Mouse (Mus musculus) Muller cell, postnatal 12 days (primary cell): ENCODE measurements at regions not wholly inside any gene's neighbourhood (a gene's known extent, or its start where the extent isn't known, plus 50 kb on each side); places are given as distances from the start of the nearest gene placed in this dataset.
"Not testable (repeated sequence)": the region's sequence is repeated elsewhere in the genome, so short reads cannot be mapped to it uniquely, and the experiment has no call there.

ENCODE experiments used
- DNase-seq: peaks from one replicate; pipeline ENCODE4 v3.0.0-alpha.2; 2015; ENCODE audit errors: inconsistent ontology term

DNA sequence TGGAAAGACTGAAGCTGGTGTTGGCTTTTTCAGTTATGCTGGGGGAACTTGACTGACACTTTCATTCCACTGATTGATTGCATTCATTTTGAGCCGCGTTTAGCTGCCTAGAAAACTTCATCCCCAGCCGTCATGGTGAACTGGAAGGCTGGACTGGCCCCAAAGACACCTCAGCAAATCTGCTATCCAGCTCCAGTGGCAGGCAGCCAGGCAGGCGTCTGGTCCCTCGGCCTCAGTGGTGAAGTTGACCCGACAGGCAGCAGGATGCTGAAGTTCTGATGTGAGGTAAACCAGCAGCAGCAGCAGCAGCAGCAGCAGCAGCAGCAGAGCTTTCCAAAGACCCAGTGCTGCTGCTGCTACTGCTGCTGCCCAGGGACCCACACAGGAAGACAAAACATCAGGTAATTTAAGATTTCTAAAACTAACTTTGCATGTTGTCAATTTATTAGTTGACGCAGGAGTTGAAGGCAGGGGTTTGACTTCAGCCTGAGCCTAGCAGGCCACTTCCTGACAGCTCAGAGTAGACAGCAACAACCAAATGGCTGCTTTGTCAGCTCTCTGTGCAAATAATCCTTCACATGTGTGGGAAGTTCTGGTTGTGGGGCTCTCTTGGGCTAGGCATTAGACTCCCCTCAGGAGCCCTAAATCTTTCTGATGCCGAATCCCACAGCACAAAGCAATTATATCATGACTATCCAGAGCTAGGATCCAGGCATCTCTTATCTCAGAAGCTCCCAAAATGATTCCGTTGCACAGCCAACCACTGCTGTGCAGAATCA lies 200.4 kb upstream of the Nhs start:
- peak; percentile 22 for DNase-seq

DNA sequence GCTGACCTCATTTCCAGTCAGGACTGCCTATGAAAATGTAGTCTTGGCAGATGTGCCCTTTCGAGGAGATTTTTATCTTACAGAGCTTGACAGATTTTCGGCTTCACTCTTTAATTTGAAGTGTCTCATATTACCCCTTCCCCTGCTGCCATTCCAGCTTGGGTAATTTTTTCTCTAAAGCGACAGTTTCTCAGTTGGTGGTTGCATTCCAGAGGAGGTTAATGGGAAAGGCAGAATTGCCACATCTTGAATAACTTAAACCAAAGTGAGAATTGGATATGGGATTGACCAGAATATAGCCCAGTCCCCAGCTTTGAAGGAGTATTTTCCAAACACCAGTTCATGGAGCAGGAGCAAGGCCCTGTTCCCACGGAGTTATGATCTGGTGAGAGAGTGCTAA lies 188.8 kb upstream of the Nhs start:
- DNase-seq: peak; percentile 23

GRCm38 (mm10) chrX:162347886-162348285 lies 188.4 kb upstream of the Nhs start:
- no peak for DNase-seq

DNA sequence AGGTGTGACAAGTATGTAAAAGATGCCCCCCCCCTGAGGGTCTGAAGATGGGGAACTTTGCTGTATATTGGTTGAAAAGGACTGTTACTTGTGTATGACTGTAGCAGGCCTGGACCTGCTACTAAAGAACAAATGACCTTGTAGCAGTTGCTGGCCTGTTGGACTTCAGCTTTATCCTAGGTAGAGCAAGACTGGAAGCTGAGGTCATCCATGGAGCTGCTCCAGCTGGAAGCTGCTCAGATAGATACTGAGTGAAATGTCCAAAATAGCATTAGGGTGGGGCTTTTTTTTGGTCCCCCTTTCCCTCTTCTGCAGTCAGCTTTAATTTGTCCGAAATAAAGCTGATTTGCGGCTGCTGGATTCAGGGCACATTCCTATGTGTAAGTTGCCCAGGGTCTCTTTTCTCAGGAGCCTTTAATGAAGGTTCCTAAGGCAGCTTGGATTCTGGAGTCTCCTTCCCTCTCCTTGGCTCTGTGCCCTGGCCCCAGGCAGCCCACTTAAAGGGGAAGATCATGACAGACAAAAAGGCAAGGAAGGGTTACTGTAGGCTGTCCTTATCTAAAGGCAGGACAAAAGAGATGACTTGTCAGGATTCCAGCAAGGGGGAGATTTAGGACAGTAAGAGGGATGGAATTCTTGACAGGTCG lies 186.1 kb upstream of the Nhs start:
- peak; percentile 68 for DNase-seq

- DNase-seq: no peak
These were observed 172.6 kb upstream of the Nhs start for GRCm38 (mm10) chrX:162332121-162332520.

GRCm38 (mm10) chrX:162307646-162308045 lies 148.1 kb upstream of the Nhs start:
- no peak for DNase-seq

DNA sequence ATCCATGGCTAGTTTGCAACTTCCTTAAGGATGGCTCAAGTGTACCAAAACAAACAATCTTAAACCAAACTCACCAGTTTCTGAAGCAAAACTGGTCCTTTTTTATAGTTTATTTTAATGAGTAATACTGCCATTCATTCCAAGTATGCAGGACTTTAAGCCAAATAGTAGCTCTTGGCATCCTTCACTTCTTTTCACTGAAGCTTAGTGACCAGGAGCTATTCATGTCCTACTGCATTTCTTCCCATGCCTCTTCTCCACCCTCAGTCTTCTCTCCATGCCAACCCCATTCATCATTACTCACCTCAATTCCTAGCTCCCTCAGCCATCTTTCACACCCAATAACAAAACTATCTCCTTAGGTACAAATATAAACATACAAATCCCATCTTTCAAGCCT lies 144.6 kb upstream of the Nhs start:
- peak; percentile 66 for DNase-seq

DNA sequence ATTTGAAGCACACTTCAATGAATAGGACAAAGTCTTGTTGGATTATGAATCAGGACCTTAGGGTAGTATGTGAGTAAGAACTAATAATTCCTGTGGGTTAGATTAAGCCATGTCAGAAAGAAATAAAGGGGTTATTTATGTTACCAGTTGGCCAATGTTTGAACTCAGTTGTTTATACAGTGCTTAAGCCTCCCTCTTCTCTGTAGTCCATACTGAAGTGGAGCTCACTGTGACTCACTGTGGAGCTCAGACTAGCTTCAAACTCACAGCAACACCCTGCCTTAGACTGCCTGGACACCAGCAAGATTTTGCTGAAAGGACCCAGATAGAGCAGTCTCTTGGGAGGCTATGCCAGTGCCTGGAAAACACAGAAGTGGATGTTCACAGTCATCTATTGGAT lies 143.3 kb upstream of the Nhs start:
- DNase-seq: no peak

- DNase-seq: no peak
These were observed 131.7 kb upstream of the Nhs start for GRCm38 (mm10) chrX:162291234-162291633.

DNA sequence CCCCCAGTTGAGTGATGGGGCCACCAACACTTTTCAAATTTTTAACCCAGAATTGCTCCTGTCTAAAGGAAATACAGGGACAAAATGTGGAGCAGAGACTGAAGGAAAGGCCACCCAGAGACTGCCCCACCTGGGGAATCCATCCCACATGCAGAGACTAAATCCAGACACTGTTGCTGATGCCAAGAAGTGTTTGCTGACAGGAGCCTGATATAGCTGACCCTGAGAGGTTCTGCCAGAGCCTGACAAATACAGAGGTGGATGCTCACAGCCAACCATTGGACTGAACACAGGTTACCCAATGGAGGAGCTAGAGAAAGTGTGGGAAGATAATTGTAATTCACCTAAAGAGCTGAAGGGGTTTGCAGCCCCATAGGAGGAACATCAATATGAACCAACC lies 126.6 kb upstream of the Nhs start:
- not testable (repeated sequence) for DNase-seq

DNA sequence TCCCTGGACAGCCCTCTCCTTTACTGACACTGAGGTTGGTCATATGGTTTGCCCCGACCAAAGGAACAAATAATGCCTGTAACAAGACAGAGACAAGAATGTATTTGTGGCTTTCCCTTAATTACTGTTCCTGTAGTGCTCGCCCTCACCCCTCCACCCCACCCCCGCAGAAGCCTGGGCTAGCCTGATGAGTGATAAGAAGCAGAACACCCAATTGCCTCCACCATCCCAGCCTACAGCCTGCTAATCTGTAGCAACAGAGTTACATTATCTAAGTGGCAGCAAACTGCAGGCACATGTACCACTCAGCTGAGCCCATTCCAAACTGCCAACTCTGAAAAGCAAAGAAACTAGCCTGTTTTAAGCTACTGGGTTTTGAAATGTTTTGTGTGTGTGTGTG lies 124.7 kb upstream of the Nhs start:
- DNase-seq: no peak

DNA sequence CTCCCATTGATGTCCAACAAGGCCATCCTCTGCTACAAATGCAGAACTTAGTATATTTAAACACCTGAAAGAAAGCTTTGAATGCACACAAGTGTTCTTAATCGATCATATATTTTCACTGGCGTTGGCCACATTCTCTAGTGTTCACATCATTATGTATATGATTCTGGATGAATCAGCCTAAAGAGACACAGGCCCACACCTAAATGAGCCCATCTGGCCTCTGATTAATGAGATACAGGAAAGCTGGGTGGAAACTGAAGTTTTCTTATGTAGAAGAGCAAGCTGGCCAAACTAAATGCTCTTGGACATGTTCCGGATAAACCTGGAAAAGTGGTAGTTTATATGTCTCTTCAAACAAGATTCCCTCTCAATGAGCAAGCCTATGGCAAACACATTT lies 123.2 kb upstream of the Nhs start:
- DNase-seq: no peak

GRCm38 (mm10) chrX:162278834-162279708 lies 119.5 kb upstream of the Nhs start:
- DNase-seq: peak; percentile 23

GRCm38 (mm10) chrX:162274581-162274980 lies 115.1 kb upstream of the Nhs start:
- DNase-seq: no peak

- DNase-seq: no peak
These were observed 111.7 kb upstream of the Nhs start for GRCm38 (mm10) chrX:162271189-162271588.

DNA sequence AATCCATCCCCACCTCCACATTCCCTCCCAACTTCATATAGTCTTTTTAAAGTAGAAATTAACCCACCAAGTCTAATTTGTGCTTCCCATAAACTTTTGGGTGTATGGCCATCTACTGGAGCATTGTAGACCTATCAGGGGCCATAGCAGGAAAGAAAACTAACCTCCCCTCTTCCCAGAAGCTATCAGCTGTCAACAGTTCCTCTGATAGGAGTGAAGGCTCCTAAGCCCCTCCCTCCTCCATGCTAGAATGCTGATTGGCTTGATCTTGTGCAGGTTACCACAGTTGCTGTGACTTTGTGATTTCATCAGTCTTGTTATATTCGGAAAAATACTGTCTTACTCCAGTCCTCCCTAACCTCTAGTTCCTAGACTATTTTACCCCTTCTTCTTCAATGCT lies 109.4 kb upstream of the Nhs start:
- no peak for DNase-seq

DNA sequence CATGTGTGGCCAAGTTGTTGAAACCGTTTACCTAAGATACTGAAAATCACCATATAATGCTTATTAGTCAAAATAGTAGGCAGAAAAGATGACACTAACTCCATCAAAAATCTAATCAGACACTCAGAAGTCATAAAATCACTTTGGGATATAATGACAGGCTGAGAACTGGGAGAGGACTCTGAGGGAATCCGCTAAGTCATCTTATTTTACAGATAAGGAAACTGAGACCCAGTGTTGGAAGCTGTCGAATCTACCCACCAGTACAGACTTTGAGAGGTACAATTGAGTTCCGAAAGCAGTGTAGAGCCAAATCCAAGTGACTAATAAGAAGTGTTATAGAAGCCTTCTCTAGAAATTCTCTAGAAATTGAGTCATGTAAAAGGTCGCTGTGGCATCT lies 108.6 kb upstream of the Nhs start:
- no peak for DNase-seq

- peak; percentile 76 for DNase-seq
These were observed 108.1 kb upstream of the Nhs start for GRCm38 (mm10) chrX:162267679-162268078.

- DNase-seq: peak; percentile 89
These were observed 107.2 kb upstream of the Nhs start for GRCm38 (mm10) chrX:162266769-162267168.

DNA sequence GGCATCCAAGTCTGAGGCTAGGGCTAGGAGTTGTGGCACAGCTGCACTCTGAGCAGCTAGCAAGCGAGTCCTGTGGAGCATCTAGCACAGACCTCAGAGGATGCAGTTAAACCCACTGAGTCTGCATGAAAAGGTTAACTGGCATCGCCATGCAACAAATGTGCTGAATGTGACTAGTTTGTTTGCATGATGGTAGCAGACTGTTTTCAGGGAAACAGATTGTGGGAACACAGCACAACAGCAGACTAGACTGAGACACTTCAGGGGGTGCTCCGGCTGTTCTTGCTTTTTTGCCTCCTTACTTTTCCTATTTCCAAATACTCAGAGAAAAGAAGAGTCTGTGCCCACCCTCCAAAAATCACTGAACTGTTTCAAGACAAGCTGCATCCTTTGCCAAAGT lies 97.9 kb upstream of the Nhs start:
- no peak for DNase-seq

DNA sequence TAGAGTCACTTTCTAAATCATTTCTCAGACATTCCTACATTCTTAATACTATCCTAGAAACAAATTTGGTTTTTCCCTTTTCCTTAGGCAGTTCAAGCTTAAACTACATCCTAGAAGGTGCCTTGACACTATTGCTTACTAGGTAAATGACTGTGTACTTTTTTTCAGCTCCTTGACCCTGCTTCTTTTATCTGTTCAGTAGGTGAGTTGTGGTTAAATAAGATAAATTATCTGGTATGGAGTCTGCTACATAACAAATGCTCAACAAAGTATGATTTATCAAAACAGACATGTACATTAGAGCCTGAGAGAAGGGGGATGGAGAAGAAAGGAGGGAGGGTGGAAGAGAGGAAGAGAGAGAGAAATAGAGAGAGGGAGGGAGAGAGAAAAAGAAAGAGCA lies 96.3 kb upstream of the Nhs start:
- DNase-seq: no peak

- DNase-seq: peak; percentile 30
These were observed 81.8 kb upstream of the Nhs start for GRCm38 (mm10) chrX:162241291-162241690.

- DNase-seq: no peak
These were observed 76.0 kb upstream of the Nhs start for GRCm38 (mm10) chrX:162235552-162235951.
